Mouse (Mus musculus) hindbrain, postnatal 0 days (tissue): Measurements from ENCODE around the gene Tmem220. TPM values are rescaled to one million over a fixed set of nuclear protein-coding genes. Genes with fewer than 3 reads are reported as not detected.

Experiments
- ATAC-seq: fragments of 200-750 bp; cut with Nextera tagmentation; 2 replicates; pipeline ENCODE4 v1.8.0; 2017; ENCODE audit warnings: mild to moderate bottlenecking, moderate TSS enrichment, moderate library complexity
- DNase-seq: peaks from one replicate; pipeline ENCODE4 v3.0.0-alpha.2; 2015; ENCODE audit warnings: low spot score
- H3K27ac ChIP-seq: fragments of 300-500 bp; sonication (generic); 2 replicates; pipeline ENCODE4 v1.5.1; 2014; ENCODE audit warnings: mild to moderate bottlenecking
- H3K27me3 ChIP-seq: fragments of 300-500 bp; sonication (generic); 2 replicates; pipeline ENCODE4 v1.6.1; 2014; ENCODE audit warnings: low read length, mixed read lengths; ENCODE audit not compliant: insufficient read depth
- H3K36me3 ChIP-seq: fragments of 300-500 bp; sonication (generic); 2 replicates; pipeline ENCODE4 v1.6.1; 2014; ENCODE audit warnings: low read length, mixed read lengths; ENCODE audit not compliant: insufficient read depth
- H3K4me1 ChIP-seq: fragments of 300-500 bp; sonication (generic); 2 replicates; pipeline ENCODE4 v1.6.1; 2014; ENCODE audit warnings: antibody characterized with exemption, low read length, mixed read lengths; ENCODE audit not compliant: insufficient read depth
- H3K4me2 ChIP-seq: fragments of 300-500 bp; sonication (generic); 2 replicates; pipeline ENCODE4 v1.6.1; 2014; ENCODE audit warnings: low read depth, mild to moderate bottlenecking, low read length, moderate library complexity, mixed read lengths
- H3K4me3 ChIP-seq: fragments of 300-500 bp; sonication (generic); 2 replicates; pipeline ENCODE4 v1.5.1; 2014; ENCODE audit warnings: low read length
- H3K9ac ChIP-seq: fragments of 300-500 bp; sonication (generic); replicated peaks from 2 replicates; pipeline ENCODE4 v1.6.1; 2014; ENCODE audit warnings: mild to moderate bottlenecking, low read length, moderate library complexity, mixed read lengths
- H3K9me3 ChIP-seq: fragments of 300-500 bp; sonication (generic); 2 replicates; pipeline ENCODE4 v1.6.1; 2016; ENCODE audit warnings: low read length, mixed read lengths
- CTCF ChIP-seq: IDR thresholded peaks from 2 replicates; pipeline ENCODE4 v1.5.1; 2016; ENCODE audit warnings: antibody characterized with exemption, control low read depth, low read depth
- WGBS: fragments of 180-500 bp; shearing (Covaris S2); extraction: QIAGEN DNeasy Blood & Tissue Kit; methylation state at CpG from one replicate; pipeline ENCODE4 v1.1.7; 2014; 5-methylcytosine and 5-hydroxymethylcytosine counted together
- polyA plus RNA-seq: library from polyadenylated mRNA; unstranded; fragments of >200 nt; fragmentation: Nextera tagmentation; extraction: Ambion mirVana; gene quantifications from 2 replicates; pipeline ENCODE4 v1.2.1, GENCODE M21; 2015
- total RNA-seq: library from RNA; depleted of rRNA; stranded (reverse); fragments of >200 nt; gene quantifications from 2 replicates; pipeline ENCODE4 v1.2.3, GENCODE M21; 2014

The Tmem220 gene
- total and polyA plus RNA-seq, 2 experiments from 2014 or later = 0.26 to 1.1 TPM

DNA sequence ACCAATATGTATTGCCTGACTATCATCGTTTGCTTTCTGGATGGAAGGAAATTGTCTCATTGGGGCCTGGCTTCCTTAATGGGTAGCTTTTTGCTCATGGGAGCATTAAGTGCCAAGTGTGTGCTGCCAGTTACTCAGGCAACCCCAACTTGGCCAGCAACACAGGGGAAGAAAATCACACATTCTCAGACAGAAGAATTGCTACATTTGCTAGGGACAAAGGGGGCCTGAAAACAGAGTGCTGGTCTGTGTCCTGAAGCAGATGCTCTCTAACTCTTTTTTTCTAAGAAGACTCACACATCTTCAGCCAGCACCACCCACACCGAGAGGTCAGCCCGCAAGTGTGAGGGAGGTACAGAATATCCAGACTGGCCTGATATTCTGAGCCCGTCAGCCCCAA is 24.3 kb upstream of the Tmem220 start:
- Histone ChIP-seq H3K4me1 (peaks cover 33% of the 10 kb centered on the region), H3K36me3 (no peaks in the 10 kb centered on the region), H3K9ac (no peak overlapping the region), H3K27ac (peak overlapping the region; percentile 76), H3K9me3 (no peaks in the 10 kb centered on the region), H3K4me2 (no peak overlapping the region), H3K4me3 (no peak overlapping the region), H3K27me3 (no peaks in the 10 kb centered on the region)
- WGBS = 34% methylated on average over 4 of the region's 4 CpGs
- ATAC-seq (peak; percentile 80), DNase-seq (peak; percentile 77)
- TF ChIP-seq CTCF = no peak

DNA sequence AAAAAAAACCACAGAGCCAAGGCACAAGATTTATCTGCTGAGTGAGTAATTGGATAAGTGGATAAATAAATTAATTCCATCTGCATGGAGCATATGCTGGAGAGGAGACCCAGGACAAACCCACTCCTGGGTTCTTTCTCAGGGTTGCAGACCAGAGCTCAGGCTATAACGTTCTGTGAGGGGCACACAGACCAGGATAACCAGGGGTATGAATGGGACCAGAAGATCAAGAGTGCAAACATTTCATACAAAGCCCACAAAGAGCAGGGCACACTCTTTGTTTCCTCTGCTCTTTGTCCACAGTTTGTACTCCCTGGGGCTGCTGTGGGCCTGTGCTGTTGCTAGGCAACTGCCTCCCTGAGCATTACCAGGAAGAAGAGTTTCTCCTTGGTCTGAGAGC is 23.2 kb upstream of the Tmem220 start:
- no peak overlapping the region for H3K4me2 ChIP-seq
- TF ChIP-seq CTCF = no peak
- ATAC-seq (no peak; the same call in 1 of the 2 replicates), DNase-seq (peak; percentile 49)
- H3K4me3 ChIP-seq = no peak overlapping the region
- no peak overlapping the region for H3K27ac ChIP-seq
- H3K9ac ChIP-seq = no peak overlapping the region
- no peaks in the 10 kb centered on the region for H3K36me3 ChIP-seq
- H3K4me1 ChIP-seq = peaks cover 33% of the 10 kb centered on the region
- H3K9me3 ChIP-seq = no peaks in the 10 kb centered on the region
- no peaks in the 10 kb centered on the region for H3K27me3 ChIP-seq
- WGBS = 21% methylated on average over 1 of the region's 1 CpGs

DNA sequence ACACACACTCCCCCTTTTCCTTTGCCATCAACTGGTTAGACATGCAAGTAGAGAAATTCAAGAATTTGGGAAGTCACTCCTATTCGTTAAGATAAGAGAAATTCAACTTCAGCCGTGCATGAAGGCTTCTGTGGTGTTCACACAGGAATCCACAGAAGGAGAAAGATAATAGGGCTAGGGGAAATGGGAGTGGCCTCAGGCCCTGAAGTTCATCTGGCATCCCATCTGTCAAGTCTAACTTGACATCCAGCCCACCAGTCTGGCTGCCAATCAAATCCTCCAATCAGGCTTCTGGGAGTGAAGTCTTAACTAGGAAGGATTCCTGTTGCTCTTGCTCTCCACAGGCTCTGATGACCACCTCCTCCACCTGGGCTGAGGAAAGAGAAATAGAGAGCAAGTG is 22.0 kb upstream of the Tmem220 start:
- Histone ChIP-seq H3K4me3 (no peak overlapping the region), H3K4me2 (no peak overlapping the region), H3K9ac (no peak overlapping the region), H3K9me3 (no peaks in the 10 kb centered on the region), H3K36me3 (no peaks in the 10 kb centered on the region), H3K4me1 (peaks cover 33% of the 10 kb centered on the region), H3K27ac (no peak overlapping the region), H3K27me3 (no peaks in the 10 kb centered on the region)
- WGBS = 41% methylated on average over 2 of the region's 2 CpGs
- ATAC-seq (no peak), DNase-seq (peak; percentile 41)
- TF ChIP-seq CTCF = no peak

DNA sequence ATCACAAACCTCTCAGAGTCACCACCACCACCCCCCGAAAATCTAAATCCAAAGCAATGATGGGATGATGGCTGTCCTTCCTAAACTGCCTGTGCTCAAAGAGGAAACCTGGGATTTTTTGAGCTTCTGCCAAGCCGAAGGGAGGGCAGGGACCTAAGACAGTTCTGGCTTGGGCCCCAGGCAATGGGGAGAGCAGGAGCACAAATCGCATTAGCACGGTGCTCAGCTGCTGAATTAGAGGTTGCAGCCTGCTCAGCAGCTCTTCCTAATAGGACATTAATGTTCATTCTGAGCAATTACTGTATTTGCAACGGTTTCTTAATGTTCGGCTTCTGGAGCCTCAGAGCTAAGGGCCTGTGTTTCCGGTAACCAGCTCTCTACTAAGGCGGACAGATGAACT is 17.0 kb upstream of the Tmem220 start:
- no peak for ATAC-seq
- Histone ChIP-seq H3K4me2 (no peak overlapping the region), H3K9ac (no peak overlapping the region), H3K9me3 (no peaks in the 10 kb centered on the region), H3K4me1 (peaks cover 4% of the 10 kb centered on the region; the same call in 1 of the 2 replicates), H3K4me3 (no peak overlapping the region), H3K27ac (no peak overlapping the region), H3K27me3 (no peaks in the 10 kb centered on the region), H3K36me3 (no peaks in the 10 kb centered on the region)
- no peak for TF ChIP-seq CTCF
- WGBS = 35% methylated on average over 8 of the region's 8 CpGs
- peak; percentile 77 for DNase-seq

DNA sequence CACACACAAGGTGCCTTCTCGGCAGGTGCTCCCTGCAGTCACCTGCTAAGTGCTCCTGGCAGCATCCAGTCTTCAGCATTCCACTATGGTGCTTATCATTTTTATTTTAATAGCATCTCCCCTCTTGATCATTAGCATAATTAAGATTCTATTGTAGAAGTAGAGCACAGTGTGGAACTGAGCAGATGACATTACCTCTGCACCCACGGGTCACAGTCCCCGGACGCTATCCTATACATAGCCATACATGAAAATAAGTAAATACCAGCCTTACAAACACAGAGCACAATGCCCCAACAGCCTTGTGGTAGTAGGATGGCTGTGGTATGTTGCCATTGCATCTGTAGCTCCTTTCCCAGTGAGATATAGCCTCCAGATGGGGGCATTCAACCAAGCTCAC is 16.4 kb upstream of the Tmem220 start:
- Histone ChIP-seq H3K4me2 (no peak overlapping the region), H3K9ac (no peak overlapping the region), H3K9me3 (no peaks in the 10 kb centered on the region), H3K27ac (no peak overlapping the region), H3K27me3 (no peaks in the 10 kb centered on the region), H3K4me3 (no peak overlapping the region), H3K36me3 (no peaks in the 10 kb centered on the region), H3K4me1 (peaks cover 4% of the 10 kb centered on the region; the same call in 1 of the 2 replicates)
- no peak for DNase-seq
- 69% methylated on average over 4 of the region's 4 CpGs for WGBS
- ATAC-seq = no peak; the same call in 1 of the 2 replicates
- no peak for TF ChIP-seq CTCF

DNA sequence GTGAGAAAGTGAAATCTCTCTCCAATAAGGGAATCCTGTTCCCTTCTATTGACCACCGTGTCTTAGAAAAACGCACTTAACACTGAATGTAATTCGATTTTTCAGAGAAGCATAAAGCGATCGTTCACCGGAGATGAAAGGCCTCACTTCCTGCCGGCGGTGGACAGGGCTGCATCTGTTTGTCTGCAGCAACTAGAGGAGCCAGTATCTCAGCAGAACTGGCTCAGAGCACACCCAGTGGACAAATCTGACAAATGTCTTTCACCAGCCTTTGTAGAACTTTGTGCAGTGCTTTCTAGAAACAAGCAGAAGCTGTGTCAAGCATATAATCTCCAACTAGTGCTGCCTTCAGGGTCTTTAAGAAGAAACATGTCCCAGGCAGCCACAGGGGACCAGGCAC is 14.5 kb upstream of the Tmem220 start:
- H3K36me3 ChIP-seq = no peaks in the 10 kb centered on the region
- no peak overlapping the region for H3K4me3 ChIP-seq
- DNase-seq (peak; percentile 78), ATAC-seq (peak; percentile 83)
- H3K4me1 ChIP-seq = peaks cover 4% of the 10 kb centered on the region; the same call in 1 of the 2 replicates
- H3K27ac ChIP-seq = 0 out of 2 replicates have a peak overlapping the region, but pooled peaks have one; percentile 32
- 0 out of 2 replicates have a peak overlapping the region, but pooled peaks have one; percentile 7 for H3K4me2 ChIP-seq
- no peaks in the 10 kb centered on the region for H3K27me3 ChIP-seq
- no peaks in the 10 kb centered on the region for H3K9me3 ChIP-seq
- 6% methylated on average over 8 of the region's 8 CpGs for WGBS
- no peak overlapping the region; the same call in 1 of the 2 replicates for H3K9ac ChIP-seq
- TF ChIP-seq CTCF = peak; percentile 73

DNA sequence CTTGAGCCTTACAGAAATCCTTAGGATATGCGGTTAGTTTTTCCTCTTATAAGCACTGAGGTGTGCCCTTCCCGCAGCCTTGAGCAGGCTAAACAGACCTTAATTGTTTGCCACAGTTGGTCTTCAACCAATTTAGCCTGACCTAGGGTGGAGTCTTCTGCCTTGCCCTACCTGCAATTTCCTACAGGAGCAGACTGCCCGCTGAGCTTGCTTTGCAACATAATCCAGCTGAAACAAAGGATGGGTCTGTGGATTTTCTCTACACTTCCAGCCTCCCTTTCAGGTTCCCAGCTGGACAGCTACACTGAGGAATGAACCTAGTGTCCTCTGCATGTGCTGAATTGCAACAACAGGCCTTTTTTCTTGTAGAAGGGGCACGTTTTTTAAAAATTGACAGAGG is 13.3 kb upstream of the Tmem220 start:
- no peak for TF ChIP-seq CTCF
- H3K9ac ChIP-seq = no peak overlapping the region
- H3K4me2 ChIP-seq = no peak overlapping the region
- DNase-seq (no peak), ATAC-seq (no peak)
- H3K4me3 ChIP-seq = no peak overlapping the region
- 36% methylated on average over 4 of the region's 4 CpGs for WGBS
- no peaks in the 10 kb centered on the region for H3K27me3 ChIP-seq
- no peaks in the 10 kb centered on the region for H3K9me3 ChIP-seq
- H3K36me3 ChIP-seq = no peaks in the 10 kb centered on the region
- no peak overlapping the region for H3K27ac ChIP-seq
- peaks cover 4% of the 10 kb centered on the region; the same call in 1 of the 2 replicates for H3K4me1 ChIP-seq
